Mouse (Mus musculus) erythroblast, embryonic 14.5 days (primary cell): ENCODE results near the gene Timmdc1. TPM values are rescaled to one million over a fixed set of nuclear protein-coding genes. Genes with fewer than 3 reads are reported as not detected.

Source experiments
- H3K27me3 ChIP-seq: 2 replicates; pipeline ENCODE4 v1.6.1; 2012; ENCODE audit warnings: inconsistent platforms; ENCODE audit not compliant: control insufficient read depth
- H3K36me3 ChIP-seq: 2 replicates; pipeline ENCODE4 v1.6.1; 2012; ENCODE audit warnings: mild to moderate bottlenecking, inconsistent platforms; ENCODE audit not compliant: control insufficient read depth
- H3K4me1 ChIP-seq: 2 replicates; pipeline ENCODE4 v1.6.1; 2012; ENCODE audit warnings: inconsistent platforms; ENCODE audit not compliant: control insufficient read depth
- H3K4me3 ChIP-seq: replicated peaks from 2 replicates; pipeline ENCODE3; 2012; ENCODE audit warnings: moderate library complexity, mild to moderate bottlenecking, inconsistent platforms
- H3K9me3 ChIP-seq: 2 replicates; pipeline ENCODE4 v1.6.1; 2012; ENCODE audit warnings: low read length, inconsistent platforms, mixed read lengths; ENCODE audit not compliant: control insufficient read depth
- GATA1 ChIP-seq: IDR thresholded peaks from 2 replicates; pipeline ENCODE4 v1.6.1; 2012; ENCODE audit warnings: low read length, inconsistent platforms, mixed read lengths
- TAL1 ChIP-seq: IDR thresholded peaks from 3 replicates; pipeline ENCODE4 v1.6.1; 2012; ENCODE audit warnings: low read length, inconsistent platforms, mixed read lengths
- polyA plus RNA-seq: library from polyadenylated mRNA; stranded (reverse); fragments of >175 nt; gene quantifications from 2 replicates; pipeline ENCODE4 v1.2.3, GENCODE M21; 2012

Gene Timmdc1
- polyA plus RNA-seq, 1 experiment, result 3.2 TPM

DNA sequence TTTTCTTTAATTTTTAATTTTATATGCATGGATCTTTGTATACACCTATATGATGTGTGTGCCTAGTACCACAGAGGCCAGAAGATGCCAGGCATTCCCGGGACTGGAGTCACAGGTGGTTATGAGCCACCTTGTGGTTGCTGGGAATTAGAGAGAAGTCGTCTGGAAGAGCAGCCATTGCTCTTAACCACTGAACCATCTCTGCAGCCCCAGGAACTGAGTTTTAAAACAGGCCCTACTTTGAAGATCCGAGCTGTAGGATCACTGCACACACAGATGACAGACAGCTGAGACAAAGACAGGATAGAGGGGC, 53.8 kb downstream of the Timmdc1 start:
- Histone ChIP-seq H3K36me3 (no peaks in the 10 kb centered on the region), H3K4me1 (peaks cover 45% of the 10 kb centered on the region), H3K9me3 (no peaks in the 10 kb centered on the region), H3K4me3 (no peak overlapping the region), H3K27me3 (no peaks in the 10 kb centered on the region)
- TF ChIP-seq TAL1 (no peak), GATA1 (no peak)

GRCm38 (mm10) chr16:38467917-38468705, 54.4 kb downstream of the Timmdc1 start:
- H3K4me1 ChIP-seq, result peaks cover 41% of the 10 kb centered on the region
- no peak overlapping the region for H3K4me3 ChIP-seq
- no peaks in the 10 kb centered on the region for H3K36me3 ChIP-seq
- TF ChIP-seq GATA1 (no peak), TAL1 (no peak)
- no peaks in the 10 kb centered on the region for H3K27me3 ChIP-seq
- no peaks in the 10 kb centered on the region for H3K9me3 ChIP-seq

GRCm38 (mm10) chr16:38467091-38467916, 55.2 kb downstream of the Timmdc1 start:
- Histone ChIP-seq H3K36me3 (no peaks in the 10 kb centered on the region), H3K4me1 (peaks cover 34% of the 10 kb centered on the region), H3K9me3 (no peaks in the 10 kb centered on the region), H3K27me3 (no peaks in the 10 kb centered on the region), H3K4me3 (no peak overlapping the region)
- no peak for TF ChIP-seq GATA1
- no peak for TF ChIP-seq TAL1

DNA sequence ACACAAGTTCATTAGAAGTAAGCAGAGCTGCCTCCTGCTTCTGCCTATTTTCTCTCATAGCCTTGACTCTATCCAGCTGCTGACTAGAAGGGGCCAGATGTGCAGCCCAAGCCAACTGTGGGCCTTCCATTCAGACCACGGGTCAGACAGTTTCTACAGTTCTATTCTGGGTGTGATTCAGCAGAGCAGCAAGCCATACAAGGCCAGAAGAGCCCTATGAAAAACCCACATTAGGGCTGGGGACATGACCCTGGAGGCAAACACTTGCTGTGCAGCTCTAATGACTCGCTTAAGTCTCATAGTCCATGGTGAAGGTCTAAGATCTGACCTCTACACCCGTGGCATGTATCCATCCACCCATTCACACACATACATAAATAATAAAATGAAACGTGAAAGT, 56.4 kb downstream of the Timmdc1 start:
- Histone ChIP-seq H3K36me3 (no peaks in the 10 kb centered on the region), H3K4me1 (peaks cover 28% of the 10 kb centered on the region)
- TF ChIP-seq TAL1 (no peak), GATA1 (no peak)

DNA sequence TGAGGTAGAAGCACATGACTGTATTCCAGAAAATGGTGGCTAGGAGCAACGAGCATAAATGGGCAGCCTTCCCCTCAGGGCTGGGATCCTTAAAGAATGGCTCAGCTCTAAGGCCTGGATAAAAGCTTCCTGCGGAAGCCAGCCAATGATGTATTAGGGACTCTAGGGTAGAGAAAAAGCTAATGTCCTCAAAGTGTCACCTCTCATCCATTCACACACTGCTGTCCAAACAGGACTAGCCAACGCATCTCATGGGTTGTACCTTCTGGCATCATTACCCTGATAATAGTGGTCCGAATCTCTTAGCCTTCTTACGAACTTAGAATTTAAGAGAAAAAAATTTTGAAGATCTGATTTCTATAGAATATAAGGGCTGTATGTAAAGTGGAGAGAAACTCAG, 59.2 kb downstream of the Timmdc1 start:
- Histone ChIP-seq H3K4me3 (no peak overlapping the region), H3K36me3 (no peaks in the 10 kb centered on the region), H3K9me3 (no peaks in the 10 kb centered on the region), H3K27me3 (no peaks in the 10 kb centered on the region), H3K4me1 (peaks cover 30% of the 10 kb centered on the region)
- TF ChIP-seq TAL1, result no peak
- TF ChIP-seq GATA1, result no peak

More for the DNA sequence above, 56.4 kb downstream of the Timmdc1 start:
- no peak overlapping the region for H3K4me3 ChIP-seq
- H3K9me3 ChIP-seq, result no peaks in the 10 kb centered on the region
- H3K27me3 ChIP-seq, result no peaks in the 10 kb centered on the region

DNA sequence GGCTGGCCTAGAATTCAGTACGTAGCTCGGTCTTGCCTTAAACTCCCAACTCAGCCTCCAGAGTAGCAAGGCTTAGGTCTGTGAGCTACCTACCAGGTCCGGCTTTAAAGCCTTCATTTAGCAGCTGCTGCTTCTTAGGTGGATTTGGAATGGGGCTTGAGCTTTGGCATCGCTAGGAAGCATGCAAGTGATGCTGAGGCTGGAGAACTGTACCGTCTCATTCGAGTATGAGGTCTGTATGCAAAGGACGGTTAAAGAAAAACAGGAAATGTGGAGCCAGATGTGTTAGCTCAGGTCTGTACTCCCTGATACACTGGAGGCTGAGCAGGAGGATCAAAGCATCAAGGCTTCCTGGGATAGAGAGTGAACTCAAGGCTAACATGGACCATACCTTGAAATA, 60.3 kb downstream of the Timmdc1 start:
- no peaks in the 10 kb centered on the region for H3K9me3 ChIP-seq
- H3K27me3 ChIP-seq, result no peaks in the 10 kb centered on the region
- no peak overlapping the region for H3K4me3 ChIP-seq
- TF ChIP-seq TAL1 (no peak), GATA1 (no peak)
- H3K36me3 ChIP-seq, result no peaks in the 10 kb centered on the region
- H3K4me1 ChIP-seq, result peaks cover 21% of the 10 kb centered on the region

- TF ChIP-seq TAL1 (no peak), GATA1 (no peak)
- Histone ChIP-seq H3K9me3 (no peaks in the 10 kb centered on the region), H3K4me3 (no peak overlapping the region), H3K4me1 (peaks cover 17% of the 10 kb centered on the region), H3K27me3 (no peaks in the 10 kb centered on the region), H3K36me3 (no peaks in the 10 kb centered on the region)
These were observed 60.7 kb downstream of the Timmdc1 start for GRCm38 (mm10) chr16:38461749-38462148.

DNA sequence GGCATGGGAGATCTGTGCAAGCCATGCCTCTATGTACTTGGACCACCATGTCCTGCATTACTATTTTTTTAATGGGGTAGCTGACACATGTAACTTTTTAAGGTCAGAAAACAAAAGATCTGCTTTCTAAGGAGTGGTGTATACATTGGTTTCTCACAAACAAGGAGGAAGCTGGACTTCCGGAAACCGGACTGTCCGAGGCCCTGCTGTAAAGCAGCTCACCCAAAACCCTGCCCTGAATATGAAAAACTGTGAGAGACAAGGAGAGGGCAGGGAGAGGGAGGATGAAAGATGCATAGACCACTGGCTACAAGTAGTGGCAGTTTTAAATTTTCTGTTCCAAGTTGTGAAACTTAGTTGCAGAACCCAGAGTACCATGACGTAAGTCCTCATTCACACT, 62.5 kb downstream of the Timmdc1 start:
- H3K4me1 ChIP-seq, result peaks cover 9% of the 10 kb centered on the region
- no peak overlapping the region for H3K4me3 ChIP-seq
- no peaks in the 10 kb centered on the region for H3K27me3 ChIP-seq
- H3K36me3 ChIP-seq, result no peaks in the 10 kb centered on the region
- no peak for TF ChIP-seq TAL1
- no peak for TF ChIP-seq GATA1
- H3K9me3 ChIP-seq, result no peaks in the 10 kb centered on the region

- no peaks in the 10 kb centered on the region for H3K36me3 ChIP-seq
- TF ChIP-seq TAL1 (no peak), GATA1 (no peak)
- peaks cover 18% of the 10 kb centered on the region for H3K4me1 ChIP-seq
- no peaks in the 10 kb centered on the region for H3K9me3 ChIP-seq
- H3K27me3 ChIP-seq, result no peaks in the 10 kb centered on the region
- H3K4me3 ChIP-seq, result no peak overlapping the region
These were observed 63.7 kb downstream of the Timmdc1 start for GRCm38 (mm10) chr16:38458600-38459280.
